Mouse (Mus musculus) ovary, postnatal 14 days (tissue): ENCODE measurements around the gene Sdhaf4.
"Not testable (repeated sequence)": the region's sequence is repeated elsewhere in the genome, so short reads cannot be mapped to it uniquely, and the experiment has no call there.

Source experiments
- DNase-seq: peaks from one replicate; pipeline ENCODE4 v3.0.0; 2022; ENCODE audit warnings: low spot score

Gene Sdhaf4

GRCm38 (mm10) chr1:24005070-24005804 lies at the start of gene Sdhaf4:
TSS of gene Sdhaf4 (minus strand) at chr1:24005656.
- DNase-seq = peak; percentile 91

GRCm38 (mm10) chr1:24046730-24047510 lies 41.5 kb upstream of the Sdhaf4 start:
- DNase-seq = no peak

DNA sequence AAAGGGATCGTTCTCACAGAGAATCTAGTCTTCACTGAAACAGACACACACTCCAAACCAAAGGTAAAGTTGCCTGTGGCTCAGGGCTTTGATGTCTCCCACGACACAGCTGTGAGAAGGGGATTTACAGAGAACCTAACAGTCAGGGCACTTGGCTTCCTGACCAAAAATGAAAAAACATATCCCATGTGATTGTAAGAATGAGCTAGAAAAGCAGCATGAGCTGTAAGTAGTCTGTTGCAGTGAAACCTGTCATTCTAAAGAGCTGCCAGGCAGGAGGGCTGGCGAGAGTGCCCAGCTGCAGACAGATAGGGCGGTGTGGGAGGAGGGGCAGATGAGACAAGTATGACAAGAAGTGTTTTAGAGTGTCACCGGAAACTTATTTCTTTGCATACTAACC lies 40.2 kb upstream of the Sdhaf4 start:
- DNase-seq = no peak

DNA sequence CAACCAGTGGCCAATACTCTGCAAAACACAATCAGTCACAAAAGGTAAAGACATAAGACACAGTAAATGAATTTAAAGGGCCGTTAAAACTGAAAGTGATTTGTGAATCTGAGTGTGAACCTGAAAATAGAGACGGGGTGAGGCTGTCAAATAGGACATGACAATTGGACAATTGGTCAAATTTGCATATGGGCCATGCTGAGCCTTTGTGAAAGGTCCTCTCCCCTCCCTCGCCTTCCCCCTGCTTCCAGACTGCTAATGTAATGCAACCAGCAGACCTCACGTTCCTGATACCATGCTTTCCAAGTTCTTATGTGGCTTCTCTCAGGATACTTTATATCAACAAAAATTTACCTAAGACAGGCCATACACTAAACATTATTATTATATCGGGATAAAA lies 37.6 kb upstream of the Sdhaf4 start:
- DNase-seq = no peak

GRCm38 (mm10) chr1:24033759-24034423 lies 28.4 kb upstream of the Sdhaf4 start:
- no peak for DNase-seq

- no peak for DNase-seq
These were observed 5.4 kb upstream of the Sdhaf4 start for GRCm38 (mm10) chr1:24010821-24011220.

DNA sequence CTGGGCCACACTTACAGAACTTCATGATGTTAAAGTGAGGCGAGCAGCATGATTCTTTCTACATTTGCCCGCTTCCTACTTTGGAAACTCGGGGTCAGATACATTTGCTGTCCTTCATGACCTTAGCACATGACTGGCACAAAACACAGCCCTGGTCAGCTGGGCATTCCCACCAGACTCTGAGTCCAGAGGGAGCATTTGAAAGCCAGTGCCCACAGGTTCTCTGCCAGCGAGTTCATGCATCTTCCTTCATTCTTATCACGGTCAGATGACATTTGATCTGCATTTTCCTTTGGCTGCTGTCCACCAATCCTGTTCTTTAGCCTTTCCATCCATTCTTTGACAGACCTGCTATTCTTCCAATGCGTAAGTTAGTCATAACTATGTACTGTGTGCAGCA lies 4.6 kb upstream of the Sdhaf4 start:
- DNase-seq = no peak

DNA sequence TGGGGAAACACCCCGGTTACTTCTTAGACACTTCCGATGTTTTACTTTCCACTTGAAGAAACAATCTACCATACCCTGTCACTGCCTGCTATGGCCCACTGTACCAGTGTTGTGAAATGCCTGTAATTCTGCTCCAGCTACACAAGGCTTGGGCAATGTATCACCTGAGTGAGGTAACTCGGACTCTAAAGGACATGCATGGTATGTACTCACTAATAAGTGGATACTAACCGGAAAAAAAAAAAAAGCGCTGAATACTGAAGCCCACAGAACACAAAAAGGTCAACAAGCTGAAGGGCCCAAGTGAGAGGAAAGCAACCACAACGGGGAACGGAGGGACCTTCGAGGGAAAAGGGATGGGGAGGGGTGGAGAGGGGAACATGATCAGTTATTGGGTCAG lies 2.2 kb upstream of the Sdhaf4 start:
- DNase-seq = no peak

DNA sequence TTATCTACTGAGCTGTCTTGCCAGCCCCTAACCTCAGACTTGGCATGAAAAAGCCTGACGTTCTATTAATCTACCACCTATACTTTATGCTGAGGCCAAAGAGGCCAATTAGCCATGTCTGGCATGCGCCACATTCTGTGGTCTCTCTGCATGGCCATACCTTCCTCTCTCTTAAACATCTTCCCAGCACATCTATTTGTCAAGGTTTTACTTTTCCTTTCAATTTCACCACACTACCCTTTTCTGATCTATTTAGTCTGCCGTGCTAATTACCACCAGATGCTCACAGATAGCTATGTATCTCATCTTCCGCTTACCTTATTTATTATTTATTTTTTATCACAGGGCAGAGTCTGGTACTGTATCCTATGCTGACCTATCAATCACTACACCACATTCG lies 6.1 kb downstream of the Sdhaf4 start:
- no peak for DNase-seq

DNA sequence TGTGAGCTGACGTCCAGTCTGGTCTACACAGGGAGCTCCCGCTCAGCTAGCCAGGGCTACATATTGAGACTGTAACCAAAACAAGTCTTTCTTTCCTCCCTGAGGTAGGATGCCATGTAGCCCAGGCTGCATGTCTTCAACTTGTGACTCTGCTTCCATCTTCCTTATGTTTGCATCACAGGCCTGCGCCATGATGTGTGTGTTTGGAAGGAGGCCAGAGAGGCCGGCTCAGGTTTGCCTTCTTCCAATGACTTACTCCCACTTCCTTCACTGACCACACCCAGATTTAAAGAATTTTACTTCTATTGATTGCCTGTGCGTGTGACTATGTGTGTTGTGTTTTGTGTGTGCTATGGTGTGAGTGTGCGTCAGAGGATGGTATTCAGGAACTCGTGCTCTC lies 6.6 kb downstream of the Sdhaf4 start:
- DNase-seq = no peak

GRCm38 (mm10) chr1:23998120-23998810 lies 7.2 kb downstream of the Sdhaf4 start:
- DNase-seq = no peak

GRCm38 (mm10) chr1:23997493-23997892 lies 8.0 kb downstream of the Sdhaf4 start:
- DNase-seq = no peak

DNA sequence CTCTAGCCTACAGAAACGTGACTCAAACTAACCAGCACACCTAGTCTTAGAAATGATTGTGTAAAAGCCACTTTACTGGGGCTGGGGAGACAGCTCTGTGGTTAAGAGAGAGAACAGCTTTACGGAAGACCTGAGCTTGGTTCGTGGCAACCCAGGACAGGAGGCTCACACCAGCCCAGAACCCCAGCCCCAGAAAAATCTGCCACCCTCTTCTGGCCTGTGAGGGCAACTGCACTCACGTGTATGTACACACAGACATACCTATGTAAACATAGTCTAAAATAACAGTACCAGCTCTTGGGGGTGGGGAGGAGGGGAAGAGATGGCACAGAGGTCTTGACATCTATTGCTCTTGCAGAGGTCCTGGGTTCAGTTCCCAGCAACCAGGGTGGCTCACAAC lies 10.0 kb downstream of the Sdhaf4 start:
- no peak for DNase-seq

DNA sequence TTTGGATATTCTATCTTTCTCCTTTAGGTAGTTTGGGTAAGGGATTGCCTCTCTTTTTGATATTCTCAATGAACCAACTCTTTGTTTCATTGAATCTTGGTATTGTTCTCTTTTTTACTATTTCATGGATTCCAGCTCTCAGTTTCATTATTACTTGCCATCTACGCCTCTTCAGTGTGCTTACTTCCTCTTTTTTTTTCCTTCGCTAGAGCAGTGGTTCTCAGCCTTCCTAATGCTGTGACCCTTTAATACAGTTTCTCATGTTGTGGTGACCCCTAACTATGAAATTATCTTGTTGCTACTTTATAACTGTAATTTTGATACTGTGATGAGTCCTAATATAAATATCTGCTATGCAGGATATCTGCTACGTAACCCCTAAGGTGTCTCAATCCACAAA lies 22.3 kb downstream of the Sdhaf4 start:
- DNase-seq = no peak

DNA sequence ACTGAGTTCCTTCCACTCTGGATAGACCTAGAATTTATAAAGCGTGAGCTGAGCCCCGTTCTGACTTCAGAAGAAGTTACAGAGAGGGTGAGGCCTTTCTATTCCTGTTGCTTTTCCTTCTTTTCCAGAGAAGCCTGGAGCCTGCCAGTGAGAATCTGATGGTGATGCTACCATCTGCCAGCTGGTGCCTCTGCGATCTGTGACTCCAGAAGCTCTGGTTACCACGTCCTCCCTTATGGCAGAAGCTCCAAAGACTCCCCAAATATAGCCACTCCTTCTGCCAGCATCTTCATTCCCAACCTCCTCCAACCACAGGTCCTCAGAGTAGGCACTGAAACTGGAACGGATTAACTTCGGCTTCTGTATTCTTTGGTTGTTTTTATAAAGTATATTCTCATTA lies 27.2 kb downstream of the Sdhaf4 start:
- DNase-seq = no peak

- DNase-seq = not testable (repeated sequence)
These were observed 34.3 kb downstream of the Sdhaf4 start for GRCm38 (mm10) chr1:23971159-23971558.

DNA sequence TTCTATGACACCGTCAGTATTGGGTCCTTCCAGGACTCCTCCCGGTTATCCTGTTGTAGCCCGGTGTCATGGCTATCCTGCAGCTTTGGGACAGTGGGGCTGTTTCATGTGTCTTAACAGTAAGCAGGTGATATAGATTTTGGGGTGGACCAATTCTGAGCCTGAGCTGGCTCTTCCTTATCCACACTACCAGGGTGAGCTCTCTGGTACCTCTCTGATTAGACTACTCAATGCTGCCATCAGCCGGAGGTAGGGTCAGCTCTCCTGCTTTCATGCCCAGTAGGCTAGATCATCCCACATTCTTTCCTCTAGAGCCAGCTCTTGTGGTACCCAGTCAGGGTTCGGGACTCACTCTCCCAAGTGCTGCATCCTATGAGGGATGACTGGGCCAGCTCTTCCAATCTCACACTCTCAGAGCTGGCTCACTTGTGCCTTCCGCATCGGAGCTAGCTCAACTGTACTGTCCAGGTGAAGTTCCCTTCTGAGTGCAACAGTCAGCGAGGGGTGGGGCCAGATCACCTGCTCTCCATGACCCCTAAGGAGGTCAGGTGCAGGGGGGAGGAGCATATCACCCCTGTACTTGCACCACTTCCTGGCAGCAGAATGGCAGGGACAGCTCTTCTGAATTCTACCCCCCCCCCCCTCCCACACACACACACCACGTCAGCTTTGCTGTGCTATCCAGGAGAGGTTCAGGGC lies 37.3 kb downstream of the Sdhaf4 start:
- DNase-seq = no peak

GRCm38 (mm10) chr1:23966226-23966625 lies 39.2 kb downstream of the Sdhaf4 start:
- DNase-seq = no peak

- DNase-seq = no peak
These were observed 46.1 kb downstream of the Sdhaf4 start for GRCm38 (mm10) chr1:23959415-23959732.

DNA sequence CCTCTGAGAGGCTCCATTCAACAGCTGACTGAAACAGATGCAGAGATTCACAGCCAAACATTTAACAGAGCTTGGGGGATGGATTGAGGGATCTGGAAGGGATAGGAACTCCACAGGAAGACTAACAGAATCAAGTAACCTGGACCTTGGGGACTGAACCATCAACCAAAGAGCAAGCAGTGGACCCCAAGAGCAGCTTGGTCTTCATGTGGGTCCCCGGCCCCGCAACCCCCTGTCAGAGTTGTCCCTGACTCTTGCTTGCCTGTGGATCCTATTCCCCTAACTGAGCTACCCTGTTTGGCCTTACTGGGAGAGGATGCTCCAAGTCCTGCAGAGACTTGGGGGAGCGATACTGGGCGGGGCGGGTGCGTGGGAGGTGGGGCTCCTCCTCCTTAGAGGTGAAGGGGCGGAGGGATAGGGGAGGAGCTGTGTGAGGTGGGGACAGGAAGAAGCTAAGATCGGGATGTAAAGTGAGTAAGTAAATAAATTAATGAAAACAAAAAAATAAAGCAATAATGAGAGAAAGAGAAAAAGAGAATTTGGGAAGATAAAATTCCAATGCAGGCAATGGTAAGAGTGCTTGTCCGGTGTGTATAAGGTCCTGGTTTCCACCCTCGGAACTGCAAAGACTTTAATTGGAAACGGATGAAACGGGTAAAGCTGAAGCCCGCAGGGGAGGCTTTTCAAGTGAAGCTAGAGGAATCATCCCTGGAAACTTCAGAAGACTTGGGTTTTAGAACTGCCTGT lies 46.6 kb downstream of the Sdhaf4 start:
- no peak for DNase-seq

- no peak for DNase-seq
These were observed 47.4 kb downstream of the Sdhaf4 start for GRCm38 (mm10) chr1:23958101-23958500.
